Mouse (Mus musculus): ENCODE data around the gene Ldlrad3. TPM values are rescaled to one million over a fixed set of nuclear protein-coding genes. Genes with fewer than 3 reads are reported as not detected.

The Ldlrad3 gene
- 7.6 to 8.9 TPM (median 7.9 TPM) in 4 replicates for total RNA-seq (2023)

GRCm38 (mm10) chr2:102185951-102186561 lies at the start of gene Ldlrad3:
Gene Ldlrad3, minus strand, starts transcription at chr2:102186385.

Other genes starting within 250 kb of the Ldlrad3 start
- gene Trim44, start 221.4 kb upstream of the Ldlrad3 start, total RNA-seq (2023) = 52.7 to 62.7 TPM (median 55.8 TPM) in 4 replicates